In the genomic region with DNA sequence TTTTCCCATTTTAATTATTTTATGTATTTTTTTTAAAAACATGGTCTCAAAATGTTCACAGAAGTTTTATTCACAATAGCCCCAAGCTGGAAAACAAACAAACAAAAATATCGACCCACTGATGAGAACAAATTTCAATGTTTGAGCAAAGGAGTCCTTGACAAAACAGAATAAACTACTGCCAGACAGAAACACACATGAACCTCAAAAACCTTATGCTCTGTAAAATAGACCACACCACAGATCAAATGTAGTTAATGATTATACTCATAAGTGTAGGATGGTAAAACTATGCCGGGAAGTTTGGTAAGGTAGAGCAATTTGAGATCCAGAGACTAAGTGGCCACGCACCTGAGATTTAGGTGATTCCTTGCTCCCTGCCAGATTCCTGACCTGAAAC, we compare ENCODE assay signal across 33 mouse cellular contexts.
"Had no signal": no experiment of that assay in that cellular context is flagged by ENCODE, and none has a peak within 500 bp of the region (broad histone marks: within the 10 kb centered on the region; RNA-seq: fewer than 3 reads in every experiment).

No protein-coding gene starts in this region.

- ATAC-seq: hindbrain, embryonic 16.5 days; hindbrain, postnatal 0 days; inflammation-experienced regulatory T-cells, adult 6 months; intestine, embryonic 16.5 days had no signal

- H3K9ac ChIP-seq: heart, embryonic 13.5 days; heart, embryonic 15.5 days; hindbrain, embryonic 12.5 days; hindbrain, embryonic 13.5 days; hindbrain, embryonic 14.5 days; hindbrain, embryonic 15.5 days; intestine, embryonic 15.5 days; kidney, embryonic 15.5 days had no signal

- H3K36me3 ChIP-seq: heart, embryonic 10.5 days; heart, embryonic 13.5 days; heart, embryonic 15.5 days; hindbrain, embryonic 10.5 days; hindbrain, embryonic 12.5 days; hindbrain, embryonic 13.5 days; hindbrain, embryonic 15.5 days; intestine, embryonic 15.5 days; kidney, embryonic 15.5 days had no signal

- H3K9me3 ChIP-seq: heart, embryonic 10.5 days; heart, embryonic 13.5 days; heart, embryonic 15.5 days; hindbrain, embryonic 10.5 days; hindbrain, embryonic 12.5 days; hindbrain, embryonic 13.5 days; hindbrain, embryonic 15.5 days; intestine, embryonic 15.5 days; kidney, embryonic 15.5 days had no signal

- H3K27ac ChIP-seq: heart, embryonic 10.5 days; heart, embryonic 13.5 days; heart, embryonic 15.5 days; hindbrain, embryonic 10.5 days; hindbrain, embryonic 12.5 days; hindbrain, embryonic 13.5 days; hindbrain, embryonic 14.5 days; hindbrain, embryonic 15.5 days; hindbrain, postnatal 0 days; intestine, embryonic 15.5 days; kidney, embryonic 15.5 days; kidney, postnatal 0 days; layer of hippocampus, adult 2 months had no signal

- H3K4me1 ChIP-seq: heart, embryonic 10.5 days; heart, embryonic 13.5 days; heart, embryonic 15.5 days; hindbrain, embryonic 10.5 days; hindbrain, embryonic 12.5 days; hindbrain, embryonic 13.5 days; hindbrain, embryonic 15.5 days; intestine, embryonic 15.5 days; kidney, embryonic 15.5 days had no signal

- H3K4me2 ChIP-seq: heart, embryonic 11.5 days; heart, embryonic 13.5 days; heart, embryonic 15.5 days; hindbrain, embryonic 12.5 days; hindbrain, embryonic 13.5 days; hindbrain, embryonic 14.5 days; hindbrain, embryonic 15.5 days; intestine, embryonic 15.5 days; kidney, embryonic 15.5 days had no signal

- H3K27me3 ChIP-seq: heart, embryonic 13.5 days; heart, embryonic 15.5 days; hindbrain, embryonic 12.5 days; hindbrain, embryonic 13.5 days; hindbrain, embryonic 15.5 days; intestine, embryonic 15.5 days; kidney, embryonic 15.5 days had no signal

- DNase-seq: heart, postnatal 10 days; heart, postnatal 14 days; heart, postnatal 36 days; heart, postnatal 4 days; kidney, adult 11 months; kidney, adult 18-20 months; kidney, adult 2 months; kidney, adult 8-10 months; kidney, adult 9 months; kidney, postnatal 10 days; kidney, postnatal 14 days; kidney, postnatal 25 days; kidney, postnatal 36 days; kidney, postnatal 4 days; layer of hippocampus, adult 9-11 months; layer of hippocampus, postnatal 36 days had no signal

- H3K4me3 ChIP-seq: heart, embryonic 10.5 days; heart, embryonic 13.5 days; heart, embryonic 15.5 days; hindbrain, embryonic 10.5 days; hindbrain, embryonic 12.5 days; hindbrain, embryonic 13.5 days; hindbrain, embryonic 15.5 days; intestine, embryonic 15.5 days; kidney, embryonic 15.5 days; layer of hippocampus, adult 2 months had no signal
